Mouse (Mus musculus): ENCODE data around the gene Hs3st3b1. TPM values are rescaled to one million over a fixed set of nuclear protein-coding genes. Genes with fewer than 3 reads are reported as not detected.

Hs3st3b1 gene
- polyA plus RNA-seq, 1 experiment from 2014 or later, result 34.0 TPM

DNA sequence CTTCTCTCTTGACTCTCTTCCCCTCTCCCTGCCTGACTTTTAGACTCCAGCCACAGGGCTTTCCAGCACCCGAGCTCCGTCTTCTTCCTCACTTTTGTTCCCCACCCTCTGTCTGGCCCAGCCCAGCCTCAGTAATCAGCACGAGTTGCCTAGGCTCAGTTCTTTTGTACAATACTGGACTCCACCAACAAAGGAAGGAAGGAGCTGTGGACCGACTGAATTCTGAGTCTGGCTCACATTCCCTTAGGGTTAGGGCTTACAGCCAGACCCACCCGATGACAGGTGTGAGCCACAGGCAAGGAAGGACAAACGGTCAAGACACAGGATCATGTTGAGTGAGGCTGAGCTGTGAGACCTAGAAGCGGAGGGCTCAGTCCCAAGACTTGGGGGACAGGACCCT, 34.7 kb upstream of the Hs3st3b1 start:
- no peaks in the 10 kb centered on the region for H3K9me3 ChIP-seq (ENCODE audit: control insufficient read depth, low read length)
- no peak overlapping the region for H3K27ac ChIP-seq (ENCODE audit: low read depth, low read length)
- H3K36me3 ChIP-seq (ENCODE audit: control insufficient read depth, insufficient read depth, low read length), result no peaks in the 10 kb centered on the region
- ATAC-seq (ENCODE audit: low FRiP score, low TSS enrichment), result no peak
- WGBS, result 33% methylated on average over 7 of the region's 7 CpGs
- no peaks in the 10 kb centered on the region; the same call in 1 of the 2 replicates for H3K27me3 ChIP-seq (ENCODE audit: control insufficient read depth, insufficient read depth, low read length)
- 0 out of 2 replicates have a peak, but pooled peaks cover 4% of the 10 kb centered on the region for H3K4me1 ChIP-seq (ENCODE audit: control insufficient read depth, insufficient read depth, low read length)
- no peak overlapping the region for H3K4me2 ChIP-seq (replicated peaks; ENCODE audit: low read depth, low read length)
- H3K4me3 ChIP-seq (ENCODE audit: low read length), result no peak overlapping the region
- no peak overlapping the region for H3K9ac ChIP-seq (ENCODE audit: low read depth, low read length)

DNA sequence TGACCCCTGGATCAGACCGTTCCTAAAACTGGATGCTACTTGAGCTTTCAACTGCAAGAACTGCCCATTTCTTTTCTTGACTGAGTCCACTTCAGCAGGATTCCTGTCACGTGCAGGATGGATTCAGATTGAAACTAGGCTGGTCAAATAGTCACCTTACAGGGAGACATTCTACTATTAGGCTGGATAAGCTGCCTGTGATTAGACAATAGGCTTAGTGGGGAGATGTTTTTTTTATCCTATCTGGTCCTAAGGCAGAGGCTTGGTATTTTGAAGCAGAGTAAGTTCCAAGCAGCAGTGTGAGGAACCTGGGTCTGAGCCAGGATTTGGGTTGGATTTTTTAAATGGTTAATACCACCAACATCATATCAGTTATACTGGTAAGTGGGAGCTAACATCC, 31.8 kb upstream of the Hs3st3b1 start:
- ATAC-seq (ENCODE audit: low FRiP score, low TSS enrichment), result no peak
- no peak overlapping the region for H3K9ac ChIP-seq (ENCODE audit: low read depth, low read length)
- WGBS, result 90% methylated on average over 2 of the region's 2 CpGs

DNA sequence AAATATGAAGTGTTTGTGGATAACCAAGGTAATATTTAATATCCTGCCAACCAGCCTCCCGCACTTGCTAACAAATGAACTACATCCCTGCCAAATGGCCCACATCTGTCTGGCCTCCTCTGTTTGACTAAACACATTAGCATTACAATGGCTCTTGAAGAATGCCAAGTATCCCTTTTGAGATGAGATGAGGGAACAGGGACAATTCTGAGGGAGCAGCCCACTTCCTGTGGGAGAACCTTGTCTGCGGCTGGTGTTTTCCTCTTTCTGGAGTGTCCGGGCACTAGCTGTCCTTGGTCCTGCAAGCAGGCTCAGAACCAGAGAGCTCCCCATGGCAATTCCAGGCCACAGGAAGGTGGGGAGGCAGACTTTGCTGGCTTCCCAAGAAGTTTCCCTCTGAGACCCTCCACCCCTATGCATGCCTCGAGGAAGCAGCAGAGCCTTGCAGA, 30.7 kb upstream of the Hs3st3b1 start:
- Histone ChIP-seq H3K9ac (ENCODE audit: low read depth, low read length) (no peak overlapping the region), H3K27ac (ENCODE audit: low read depth, low read length) (no peak overlapping the region), H3K4me2 (replicated peaks; ENCODE audit: low read depth, low read length) (no peak overlapping the region; the same call in 1 of the 2 replicates), H3K9me3 (ENCODE audit: control insufficient read depth, low read length) (no peaks in the 10 kb centered on the region), H3K4me3 (ENCODE audit: low read length) (no peak overlapping the region), H3K36me3 (ENCODE audit: control insufficient read depth, insufficient read depth, low read length) (no peaks in the 10 kb centered on the region), H3K27me3 (ENCODE audit: control insufficient read depth, insufficient read depth, low read length) (no peaks in the 10 kb centered on the region; the same call in 1 of the 2 replicates), H3K4me1 (ENCODE audit: control insufficient read depth, insufficient read depth, low read length) (0 out of 2 replicates have a peak, but pooled peaks cover 4% of the 10 kb centered on the region)
- ATAC-seq (ENCODE audit: low FRiP score, low TSS enrichment), result no peak
- 36% methylated on average over 4 of the region's 4 CpGs for WGBS

More for the DNA sequence above, 31.8 kb upstream of the Hs3st3b1 start:
- 0 out of 2 replicates have a peak, but pooled peaks cover 4% of the 10 kb centered on the region for H3K4me1 ChIP-seq (ENCODE audit: control insufficient read depth, insufficient read depth, low read length)
- H3K9me3 ChIP-seq (ENCODE audit: control insufficient read depth, low read length), result no peaks in the 10 kb centered on the region
- H3K36me3 ChIP-seq (ENCODE audit: control insufficient read depth, insufficient read depth, low read length), result no peaks in the 10 kb centered on the region
- H3K4me3 ChIP-seq (ENCODE audit: low read length), result no peak overlapping the region
- H3K27me3 ChIP-seq (ENCODE audit: control insufficient read depth, insufficient read depth, low read length), result no peaks in the 10 kb centered on the region; the same call in 1 of the 2 replicates
- H3K4me2 ChIP-seq (replicated peaks; ENCODE audit: low read depth, low read length), result no peak overlapping the region
- no peak overlapping the region for H3K27ac ChIP-seq (ENCODE audit: low read depth, low read length)

DNA sequence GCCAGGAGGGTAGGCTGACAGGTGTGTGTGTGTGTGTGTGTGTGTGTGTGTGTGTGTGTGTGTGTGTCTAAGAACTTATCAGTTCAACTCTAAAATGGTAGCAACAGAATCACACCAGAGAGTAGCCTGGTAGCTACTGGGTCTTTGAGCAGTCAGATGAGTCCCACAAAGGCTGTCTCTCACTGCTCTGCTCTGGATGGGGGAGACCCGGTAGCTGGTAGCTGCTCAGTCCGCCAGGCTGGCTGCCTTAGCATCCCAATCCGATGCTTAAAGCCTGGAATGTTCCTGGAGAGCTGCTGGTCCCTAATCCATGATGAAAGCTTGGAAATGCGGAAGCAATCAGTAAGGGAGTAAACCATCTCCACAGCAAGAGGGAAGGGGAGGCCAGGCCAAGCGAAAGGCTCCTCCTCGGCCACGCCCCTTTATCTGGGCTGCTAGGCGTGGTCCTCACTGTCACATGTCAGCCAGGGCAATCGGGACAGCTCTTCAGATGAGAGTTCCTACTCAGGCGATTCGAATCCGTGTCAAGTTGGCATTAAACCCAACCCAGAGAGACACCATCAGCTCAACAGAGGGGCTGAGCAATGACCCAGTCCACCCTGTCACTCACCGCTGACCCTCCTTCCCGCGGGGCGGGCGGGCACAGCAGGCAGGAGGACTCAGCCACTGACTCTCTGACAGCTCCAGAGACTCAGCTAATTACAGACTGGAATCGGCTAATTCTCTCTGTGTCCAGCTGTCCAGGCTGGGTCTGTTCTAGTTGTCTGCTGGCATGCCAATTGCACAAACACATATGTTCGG, 29.9 kb upstream of the Hs3st3b1 start:
- H3K27me3 ChIP-seq (ENCODE audit: control insufficient read depth, insufficient read depth, low read length), result no peaks in the 10 kb centered on the region; the same call in 1 of the 2 replicates
- H3K9ac ChIP-seq (ENCODE audit: low read depth, low read length), result no peak overlapping the region
- ATAC-seq (ENCODE audit: low FRiP score, low TSS enrichment), result peak; percentile 86
- 0 out of 2 replicates have a peak, but pooled peaks cover 4% of the 10 kb centered on the region for H3K4me1 ChIP-seq (ENCODE audit: control insufficient read depth, insufficient read depth, low read length)
- H3K4me3 ChIP-seq (ENCODE audit: low read length), result peak overlapping the region; percentile 22
- no peaks in the 10 kb centered on the region for H3K9me3 ChIP-seq (ENCODE audit: control insufficient read depth, low read length)
- H3K27ac ChIP-seq (ENCODE audit: low read depth, low read length), result no peak overlapping the region
- 4% methylated on average over 19 of the region's 19 CpGs for WGBS
- H3K36me3 ChIP-seq (ENCODE audit: control insufficient read depth, insufficient read depth, low read length), result no peaks in the 10 kb centered on the region
- H3K4me2 ChIP-seq (replicated peaks; ENCODE audit: low read depth, low read length), result peak overlapping the region; percentile 41

DNA sequence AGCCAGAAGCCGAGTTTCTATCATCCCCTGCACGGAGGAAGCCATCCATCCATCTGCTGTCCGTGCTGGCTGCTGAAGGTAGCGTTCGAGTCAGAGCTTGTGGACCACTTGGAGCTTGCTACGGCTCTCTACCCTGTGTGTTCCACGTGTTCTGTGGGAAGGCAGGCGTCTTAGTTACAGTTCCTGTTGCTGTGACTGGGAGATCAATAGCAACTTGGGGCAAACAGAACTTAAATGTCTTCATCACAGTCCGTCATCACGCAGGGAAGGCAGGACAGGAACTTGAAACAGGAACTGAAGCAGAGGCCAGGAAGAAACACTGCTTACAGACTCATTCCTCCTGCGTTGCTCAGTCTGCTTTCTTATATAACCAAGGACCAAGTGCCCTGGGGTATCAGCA, 26.3 kb upstream of the Hs3st3b1 start:
- ATAC-seq (ENCODE audit: low FRiP score, low TSS enrichment), result no peak
- H3K9me3 ChIP-seq (ENCODE audit: control insufficient read depth, low read length), result no peaks in the 10 kb centered on the region
- no peak overlapping the region for H3K27ac ChIP-seq (ENCODE audit: low read depth, low read length)
- WGBS, result 86% methylated on average over 11 of the region's 11 CpGs
- H3K27me3 ChIP-seq (ENCODE audit: control insufficient read depth, insufficient read depth, low read length), result no peaks in the 10 kb centered on the region; the same call in 1 of the 2 replicates
- 0 out of 2 replicates have a peak, but pooled peaks cover 4% of the 10 kb centered on the region for H3K4me1 ChIP-seq (ENCODE audit: control insufficient read depth, insufficient read depth, low read length)
- H3K4me2 ChIP-seq (replicated peaks; ENCODE audit: low read depth, low read length), result no peak overlapping the region
- H3K9ac ChIP-seq (ENCODE audit: low read depth, low read length), result no peak overlapping the region
- H3K36me3 ChIP-seq (ENCODE audit: control insufficient read depth, insufficient read depth, low read length), result no peaks in the 10 kb centered on the region
- no peak overlapping the region for H3K4me3 ChIP-seq (ENCODE audit: low read length)

DNA sequence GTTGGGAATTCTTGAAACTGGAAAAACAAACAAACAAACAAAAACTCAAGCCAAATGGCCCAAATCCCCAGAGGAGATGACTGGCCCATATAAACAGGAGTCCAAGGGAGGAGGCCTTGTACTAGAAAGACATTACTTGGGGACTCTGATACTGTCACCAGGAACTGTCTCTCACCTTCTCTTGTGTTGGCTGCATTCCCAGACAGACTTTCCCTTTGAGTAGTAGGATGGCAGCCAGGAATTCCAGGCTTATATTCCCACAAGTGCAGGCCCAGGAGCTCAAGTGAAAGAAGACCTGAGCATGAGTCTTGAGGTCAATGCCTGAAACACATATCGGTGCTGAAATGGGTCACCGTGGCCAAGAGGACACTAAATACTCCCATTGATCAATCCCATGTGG, 24.9 kb upstream of the Hs3st3b1 start:
- Histone ChIP-seq H3K27ac (ENCODE audit: low read depth, low read length) (no peak overlapping the region), H3K4me1 (ENCODE audit: control insufficient read depth, insufficient read depth, low read length) (no peaks in the 10 kb centered on the region), H3K9me3 (ENCODE audit: control insufficient read depth, low read length) (no peaks in the 10 kb centered on the region), H3K4me2 (replicated peaks; ENCODE audit: low read depth, low read length) (no peak overlapping the region), H3K27me3 (ENCODE audit: control insufficient read depth, insufficient read depth, low read length) (no peaks in the 10 kb centered on the region; the same call in 1 of the 2 replicates), H3K9ac (ENCODE audit: low read depth, low read length) (no peak overlapping the region), H3K4me3 (ENCODE audit: low read length) (no peak overlapping the region), H3K36me3 (ENCODE audit: control insufficient read depth, insufficient read depth, low read length) (no peaks in the 10 kb centered on the region)
- no peak for ATAC-seq (ENCODE audit: low FRiP score, low TSS enrichment)
- 85% methylated on average over 2 of the region's 2 CpGs for WGBS

DNA sequence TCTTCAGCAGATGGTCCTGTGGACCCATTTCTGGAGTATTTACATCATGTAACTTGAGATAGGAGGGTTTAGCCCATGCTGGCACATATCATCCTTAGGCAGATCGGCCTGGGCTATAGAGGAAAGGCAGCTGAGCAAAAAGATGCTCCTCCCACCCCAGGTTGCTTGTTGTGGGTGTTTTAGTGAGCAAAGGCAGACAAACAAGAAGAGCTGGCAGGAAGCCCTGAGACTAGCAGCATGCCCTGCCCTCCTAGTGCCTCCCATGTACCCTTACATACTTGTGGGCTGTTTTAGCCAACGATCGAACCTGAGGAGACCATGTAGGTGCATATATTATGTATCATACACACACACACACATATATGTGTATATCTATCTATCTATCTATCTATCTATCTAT, 21.9 kb upstream of the Hs3st3b1 start:
- no peak overlapping the region for H3K4me3 ChIP-seq (ENCODE audit: low read length)
- no peaks in the 10 kb centered on the region for H3K4me1 ChIP-seq (ENCODE audit: control insufficient read depth, insufficient read depth, low read length)
- H3K9ac ChIP-seq (ENCODE audit: low read depth, low read length), result no peak overlapping the region
- no peak for ATAC-seq (ENCODE audit: low FRiP score, low TSS enrichment)
- no peaks in the 10 kb centered on the region; the same call in 1 of the 2 replicates for H3K27me3 ChIP-seq (ENCODE audit: control insufficient read depth, insufficient read depth, low read length)
- no peaks in the 10 kb centered on the region for H3K9me3 ChIP-seq (ENCODE audit: control insufficient read depth, low read length)
- H3K36me3 ChIP-seq (ENCODE audit: control insufficient read depth, insufficient read depth, low read length), result no peaks in the 10 kb centered on the region
- 93% methylated on average over 3 of the region's 3 CpGs for WGBS
- no peak overlapping the region for H3K4me2 ChIP-seq (replicated peaks; ENCODE audit: low read depth, low read length)
- H3K27ac ChIP-seq (ENCODE audit: low read depth, low read length), result no peak overlapping the region

DNA sequence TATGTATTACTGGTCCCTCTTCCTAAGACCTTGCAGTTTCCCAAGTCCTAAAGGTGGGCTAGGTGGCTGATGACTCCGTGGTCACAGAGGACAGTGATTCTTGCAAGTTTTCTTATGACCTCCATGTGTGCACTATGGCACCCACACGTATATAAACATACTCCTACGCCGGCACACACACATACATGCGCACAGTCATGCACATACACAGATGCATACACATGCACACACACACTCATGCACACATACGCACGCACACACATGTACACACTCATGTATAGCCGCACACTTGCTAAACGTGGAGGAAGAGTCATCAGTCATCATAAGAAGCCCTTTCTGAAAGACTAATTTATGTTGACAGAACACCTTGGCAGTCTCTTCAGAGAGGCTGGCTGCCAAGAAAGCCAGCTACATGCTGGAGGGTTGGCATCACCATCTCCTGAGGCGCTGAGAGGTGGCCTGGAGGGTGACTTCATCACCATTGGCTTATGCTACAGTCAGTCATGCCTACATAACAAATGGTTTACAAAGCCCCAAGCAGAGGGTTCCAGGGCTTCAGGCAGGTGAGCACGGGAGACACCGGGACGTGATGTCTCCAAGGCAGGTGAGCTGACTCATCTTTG, 21.3 kb upstream of the Hs3st3b1 start:
- Histone ChIP-seq H3K36me3 (ENCODE audit: control insufficient read depth, insufficient read depth, low read length) (no peaks in the 10 kb centered on the region), H3K27ac (ENCODE audit: low read depth, low read length) (no peak overlapping the region), H3K27me3 (ENCODE audit: control insufficient read depth, insufficient read depth, low read length) (no peaks in the 10 kb centered on the region; the same call in 1 of the 2 replicates), H3K4me1 (ENCODE audit: control insufficient read depth, insufficient read depth, low read length) (no peaks in the 10 kb centered on the region), H3K4me3 (ENCODE audit: low read length) (no peak overlapping the region), H3K9ac (ENCODE audit: low read depth, low read length) (no peak overlapping the region), H3K4me2 (replicated peaks; ENCODE audit: low read depth, low read length) (no peak overlapping the region), H3K9me3 (ENCODE audit: control insufficient read depth, low read length) (no peaks in the 10 kb centered on the region)
- 89% methylated on average over 13 of the region's 13 CpGs for WGBS
- no peak for ATAC-seq (ENCODE audit: low FRiP score, low TSS enrichment)

DNA sequence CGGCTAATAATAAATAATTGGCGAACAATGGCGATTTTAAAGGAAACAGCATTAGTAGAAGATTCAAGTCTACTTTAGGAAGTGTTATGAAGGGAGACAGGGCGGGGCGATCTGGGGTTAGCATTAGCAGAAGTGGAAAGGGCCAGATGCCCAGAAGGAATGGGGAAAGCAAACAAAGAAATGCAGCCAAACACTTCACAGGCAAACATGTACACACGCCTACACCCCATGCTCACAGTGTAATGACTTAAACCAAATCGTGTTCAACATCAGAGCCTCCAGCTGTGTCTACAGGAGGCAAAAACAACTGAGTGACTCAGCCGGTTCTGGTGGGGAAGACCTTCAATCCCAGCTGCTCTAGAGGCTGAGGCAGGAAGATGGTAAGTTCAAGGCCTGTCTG, 20.1 kb upstream of the Hs3st3b1 start:
- Histone ChIP-seq H3K27me3 (ENCODE audit: control insufficient read depth, insufficient read depth, low read length) (no peaks in the 10 kb centered on the region; the same call in 1 of the 2 replicates), H3K9me3 (ENCODE audit: control insufficient read depth, low read length) (no peaks in the 10 kb centered on the region), H3K27ac (ENCODE audit: low read depth, low read length) (no peak overlapping the region), H3K36me3 (ENCODE audit: control insufficient read depth, insufficient read depth, low read length) (no peaks in the 10 kb centered on the region), H3K9ac (ENCODE audit: low read depth, low read length) (no peak overlapping the region), H3K4me1 (ENCODE audit: control insufficient read depth, insufficient read depth, low read length) (no peaks in the 10 kb centered on the region), H3K4me3 (ENCODE audit: low read length) (no peak overlapping the region), H3K4me2 (replicated peaks; ENCODE audit: low read depth, low read length) (no peak overlapping the region)
- 80% methylated on average over 8 of the region's 8 CpGs for WGBS
- ATAC-seq (ENCODE audit: low FRiP score, low TSS enrichment), result no peak
